Mouse (Mus musculus): Measurements from ENCODE around the gene Mob3a.
A peak's percentile ranks its signal among the peaks of the same experiment; 100 is the strongest.

Gene Mob3a

DNA sequence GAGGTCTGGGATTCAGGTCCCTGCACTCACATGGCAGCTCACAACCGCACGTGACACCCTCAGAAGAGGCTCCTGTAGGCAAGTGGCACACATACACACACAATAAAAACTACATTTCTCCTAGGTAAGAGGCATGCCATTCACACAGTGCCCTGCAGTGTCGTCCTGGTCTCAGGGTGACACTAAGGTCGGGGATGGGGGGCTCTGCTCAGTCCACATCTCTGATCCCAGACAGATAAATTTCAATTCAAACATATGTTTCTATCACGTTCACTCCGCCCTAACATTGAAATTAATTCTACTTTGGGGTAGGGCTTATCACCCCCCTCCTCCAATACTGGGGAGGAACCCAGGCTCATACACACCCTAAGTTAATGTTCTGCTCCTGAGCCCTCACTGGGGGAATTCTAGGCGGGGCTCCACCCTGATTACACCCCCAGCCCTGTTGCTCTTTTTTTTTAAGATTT is 1.7 kb downstream of the Mob3a start:
- DNase-seq (ENCODE audit: low spot score) = no peak

DNA sequence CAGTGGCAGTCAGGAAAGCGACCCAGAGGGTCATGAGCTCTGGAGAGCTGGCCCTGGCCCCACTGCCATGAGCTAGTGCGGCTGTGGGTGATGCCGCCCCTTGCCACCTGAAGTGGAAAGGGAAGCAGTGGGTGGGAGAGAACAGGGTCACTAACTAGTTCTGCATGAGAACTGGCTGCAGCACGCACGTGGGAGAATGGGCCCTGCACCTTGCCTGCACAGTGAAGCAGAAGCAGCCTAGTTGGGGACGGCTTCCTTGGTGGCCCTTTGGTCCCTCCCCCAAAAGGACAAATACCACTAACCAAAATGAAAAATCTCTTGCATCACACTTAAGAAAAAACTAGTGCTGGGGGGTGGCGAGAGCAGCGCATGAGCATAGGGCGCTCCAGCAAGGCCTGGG is 3.2 kb downstream of the Mob3a start:
- DNase-seq (ENCODE audit: low spot score) = no peak

DNA sequence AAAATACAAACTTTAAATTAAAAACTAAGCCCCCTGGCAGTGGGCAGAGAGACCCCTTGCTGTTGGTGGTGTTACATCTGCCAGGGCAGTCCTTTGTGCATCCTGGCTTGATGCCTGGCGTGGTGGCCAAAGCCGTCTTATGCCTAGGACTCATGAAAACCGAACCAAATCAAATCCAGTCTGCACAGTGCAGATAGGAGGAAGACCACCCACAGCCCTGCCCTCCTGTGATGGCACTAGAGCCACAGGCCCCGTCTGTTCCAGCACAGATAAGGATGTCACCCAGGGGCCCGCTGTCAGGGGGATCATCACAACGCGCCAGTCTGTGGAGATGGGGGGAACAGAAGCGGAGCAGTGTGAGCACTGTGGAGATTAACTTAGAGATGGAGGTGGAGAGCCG is 4.0 kb downstream of the Mob3a start:
- DNase-seq (ENCODE audit: low spot score) = no peak

DNA sequence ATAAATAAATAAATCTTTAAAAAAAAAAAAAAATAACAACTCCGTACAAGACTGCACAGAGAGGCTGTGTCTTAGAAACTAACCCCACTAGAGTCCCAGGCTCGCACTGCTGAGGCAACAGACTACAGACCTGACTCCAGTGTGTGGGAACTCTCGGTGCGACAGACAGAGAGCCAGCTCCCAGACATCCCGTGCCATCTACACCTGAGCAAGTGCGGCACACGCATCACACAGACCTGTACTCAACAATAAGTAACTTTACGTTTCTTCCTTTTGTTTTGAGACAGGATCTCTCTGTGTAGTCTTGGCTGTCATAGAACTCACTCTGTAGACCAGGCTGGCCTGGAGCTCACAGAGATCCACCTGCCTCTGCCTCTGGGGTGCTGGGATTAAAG is 4.4 kb downstream of the Mob3a start:
- DNase-seq (ENCODE audit: low spot score) = no peak

DNA sequence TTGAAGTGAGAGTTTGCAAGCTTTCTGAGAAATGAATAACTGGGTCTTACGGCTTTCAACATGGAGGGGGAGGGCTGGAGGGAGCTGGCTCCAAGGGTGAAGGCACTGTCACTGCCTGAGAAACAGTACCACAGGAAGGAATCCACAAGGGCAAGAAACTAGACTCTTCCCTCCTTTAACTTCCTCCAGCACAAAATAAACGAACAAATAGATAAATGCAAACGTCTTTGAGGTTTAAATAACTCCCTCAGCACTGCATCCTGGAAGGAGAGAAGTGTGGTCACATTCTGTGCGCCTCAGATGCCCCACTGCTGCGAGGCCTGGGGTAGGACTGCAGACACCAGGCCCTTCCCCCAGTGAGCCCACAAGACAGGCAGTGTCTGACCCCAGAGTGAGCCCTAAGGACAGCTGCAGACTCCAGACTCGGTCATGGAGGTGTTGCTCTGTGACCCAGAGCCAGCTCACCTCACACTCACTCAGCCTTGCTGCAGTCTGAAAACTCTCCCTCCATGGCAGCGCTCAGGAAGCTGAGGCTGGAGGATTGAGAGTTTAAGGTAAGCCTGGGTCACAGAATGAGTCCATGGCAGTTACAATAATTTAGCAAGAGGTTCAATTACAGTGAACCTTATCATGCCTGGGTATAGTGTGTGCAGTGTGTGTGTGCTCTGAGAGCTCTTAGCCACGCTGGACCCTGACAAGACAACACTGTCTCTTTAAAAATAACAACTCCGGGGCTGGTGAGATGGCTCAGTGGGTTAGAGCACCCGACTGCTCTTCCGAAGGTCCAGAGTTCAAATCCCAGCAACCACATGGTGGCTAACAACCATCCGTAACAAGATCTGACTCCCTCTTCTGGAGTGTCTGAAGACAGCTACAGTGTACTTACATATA is 5.0 kb downstream of the Mob3a start:
- DNase-seq (ENCODE audit: low spot score) = no peak

DNA sequence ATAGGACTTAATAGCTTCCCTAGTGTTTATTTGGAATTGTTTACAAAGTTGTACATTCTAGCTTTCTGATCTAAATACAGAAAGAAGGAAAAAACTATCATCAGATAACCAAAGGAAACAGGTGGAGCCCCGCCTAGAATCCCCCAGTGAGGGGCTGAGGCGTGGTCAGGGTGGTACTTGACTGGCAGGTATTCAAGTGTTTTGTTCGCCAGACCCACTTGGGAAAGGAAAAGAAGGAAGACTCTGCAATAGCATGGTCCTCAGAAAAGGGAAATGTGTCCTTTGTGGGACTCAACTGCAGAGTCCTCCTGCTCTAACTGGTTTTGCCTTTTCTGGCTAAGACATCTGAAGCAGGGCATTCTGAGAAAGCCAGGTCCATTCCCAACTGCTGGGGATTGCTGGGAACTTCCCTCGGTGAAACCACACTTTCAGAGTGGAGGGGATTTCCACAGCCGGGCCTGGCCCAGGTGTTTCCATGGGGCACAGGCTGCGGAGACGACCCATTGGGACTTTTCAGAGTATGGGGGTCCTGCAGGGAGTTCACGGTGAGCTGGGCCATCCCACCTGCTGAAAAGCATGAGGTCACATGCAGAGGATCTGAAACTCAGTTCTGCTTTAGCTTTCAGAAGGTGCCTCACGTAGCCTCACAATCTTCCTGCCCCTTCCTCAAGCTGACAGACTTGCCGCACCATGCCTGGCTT is 5.8 kb downstream of the Mob3a start:
- no peak for DNase-seq (ENCODE audit: low spot score)

DNA sequence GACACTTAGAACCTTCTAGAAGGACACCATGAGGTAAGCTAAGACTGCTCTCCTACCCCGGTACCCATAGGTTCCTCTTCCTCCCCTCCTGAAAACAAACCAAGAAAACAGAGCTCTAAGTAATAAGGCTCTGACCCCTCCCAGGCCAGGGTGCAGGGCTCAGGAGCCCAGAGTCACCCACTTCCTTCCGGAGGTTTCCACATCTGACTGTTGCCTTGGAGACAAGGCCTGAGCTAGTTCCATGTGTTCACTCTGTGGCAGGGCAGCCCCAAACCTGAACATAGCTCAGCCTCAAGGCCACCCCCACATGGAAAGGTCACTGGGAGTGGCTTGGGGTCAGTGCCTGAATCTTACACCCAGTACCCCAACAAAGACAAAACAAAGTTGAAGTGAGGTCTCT is 6.6 kb downstream of the Mob3a start:
- no peak for DNase-seq (ENCODE audit: low spot score)

DNA sequence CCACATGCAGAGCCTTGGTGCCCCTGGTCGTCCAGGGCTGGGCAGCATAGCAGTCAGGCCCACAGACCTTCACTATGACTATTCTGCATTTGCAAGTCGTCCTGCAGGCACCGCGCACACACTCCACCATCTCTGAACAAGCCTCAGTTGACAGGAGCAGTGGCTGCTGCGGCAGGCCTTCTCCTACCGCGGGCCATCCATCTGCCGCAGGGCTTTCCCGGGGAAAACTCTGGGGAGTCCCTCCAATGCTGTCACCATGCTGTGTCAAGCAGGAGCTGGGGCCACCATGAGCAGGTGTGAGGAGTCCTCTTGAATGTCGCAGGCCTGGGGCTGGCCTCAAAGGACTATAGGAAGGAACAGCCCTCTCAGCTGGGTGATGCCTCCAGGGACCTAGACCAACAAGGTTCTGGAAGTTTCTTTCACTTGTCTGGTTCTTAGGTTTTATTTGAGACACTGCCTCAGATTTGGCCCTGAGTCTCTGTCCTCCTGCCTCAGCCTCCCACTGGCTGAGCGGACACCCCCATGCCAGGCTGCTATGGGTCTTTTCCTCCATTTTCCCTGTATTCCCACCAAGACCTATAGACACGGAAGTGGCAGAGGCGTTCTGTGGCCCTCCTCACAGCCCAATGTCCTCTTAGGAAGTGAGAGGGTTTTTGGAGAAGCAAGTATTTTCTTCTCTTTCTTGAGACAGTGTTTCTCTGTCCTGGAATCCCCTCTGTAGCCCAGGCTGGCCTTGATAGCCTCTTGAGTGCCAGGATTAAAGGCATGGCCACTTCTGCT is 7.4 kb downstream of the Mob3a start:
- no peak for DNase-seq (ENCODE audit: low spot score)

DNA sequence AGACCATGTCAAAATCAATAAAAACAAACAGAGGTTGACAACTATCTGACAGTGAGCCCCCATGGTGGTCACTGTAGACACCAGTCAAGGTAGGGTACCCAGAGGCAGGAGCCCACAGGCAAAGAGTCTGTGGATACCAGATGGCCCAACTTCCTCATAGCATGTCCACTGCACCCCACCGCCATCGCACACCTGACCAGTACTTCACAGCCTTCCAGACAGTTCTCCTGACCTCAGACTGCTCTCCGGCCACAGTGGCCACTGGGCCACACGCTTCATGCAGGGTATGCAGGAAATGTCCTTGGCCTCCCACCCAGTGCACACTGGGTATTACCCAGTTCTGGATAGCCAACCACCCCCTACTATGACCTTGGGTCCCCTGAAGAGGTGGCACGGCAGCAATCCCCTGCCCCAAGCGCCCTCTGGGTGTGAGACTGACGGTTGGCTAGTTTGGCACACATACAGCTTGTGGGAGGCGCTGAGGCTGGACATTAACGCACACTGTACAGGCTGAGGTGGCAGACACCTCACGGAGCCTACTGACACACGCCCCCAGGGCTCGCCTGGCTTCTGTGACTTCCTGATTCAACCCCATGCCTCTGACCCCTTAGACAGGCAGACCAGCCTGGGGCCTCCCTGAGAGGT is 8.3 kb downstream of the Mob3a start:
- no peak for DNase-seq (ENCODE audit: low spot score)

DNA sequence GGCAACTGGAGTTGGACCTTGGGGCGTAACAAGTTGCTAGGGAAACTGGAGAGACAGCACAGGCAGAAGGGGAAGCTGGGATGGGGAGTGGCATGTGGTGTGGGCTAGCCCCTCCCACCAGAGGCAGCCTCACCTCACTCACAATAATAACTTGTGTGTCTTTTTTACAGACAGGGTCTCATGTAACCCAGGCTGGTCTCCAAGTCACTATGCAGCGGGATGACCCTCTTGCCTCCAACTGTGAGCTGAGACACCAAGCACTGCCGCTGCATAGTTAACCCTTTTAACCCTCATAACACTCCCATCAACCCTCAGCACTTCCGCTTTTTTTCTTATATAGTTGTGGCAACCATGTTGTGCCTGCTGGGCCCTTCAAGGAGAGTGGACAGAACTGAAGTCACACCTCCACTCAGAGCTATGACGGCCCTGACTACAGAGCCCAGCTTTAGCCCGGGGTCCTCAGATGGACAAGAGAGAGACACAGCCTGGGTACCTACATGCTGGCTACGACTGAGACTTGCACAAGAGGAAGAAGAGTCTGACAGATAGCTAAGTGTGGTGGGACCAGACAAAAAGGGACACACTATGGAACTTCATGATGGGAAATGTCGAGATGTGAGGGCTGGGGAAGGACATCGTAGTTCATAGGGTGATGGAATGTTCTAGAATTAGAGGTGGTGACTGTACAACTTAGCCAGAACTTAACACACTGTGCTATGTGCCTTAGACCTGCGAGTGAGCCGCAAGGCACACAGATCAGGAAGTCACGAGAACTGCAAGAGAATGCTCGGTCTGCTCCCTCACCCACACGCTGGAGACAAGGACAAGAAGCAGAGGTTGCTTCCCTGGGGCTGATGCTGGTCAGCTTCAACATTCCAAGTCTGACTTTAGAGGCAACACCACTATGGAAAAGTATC is 9.3 kb downstream of the Mob3a start:
- no peak for DNase-seq (ENCODE audit: low spot score)

DNA sequence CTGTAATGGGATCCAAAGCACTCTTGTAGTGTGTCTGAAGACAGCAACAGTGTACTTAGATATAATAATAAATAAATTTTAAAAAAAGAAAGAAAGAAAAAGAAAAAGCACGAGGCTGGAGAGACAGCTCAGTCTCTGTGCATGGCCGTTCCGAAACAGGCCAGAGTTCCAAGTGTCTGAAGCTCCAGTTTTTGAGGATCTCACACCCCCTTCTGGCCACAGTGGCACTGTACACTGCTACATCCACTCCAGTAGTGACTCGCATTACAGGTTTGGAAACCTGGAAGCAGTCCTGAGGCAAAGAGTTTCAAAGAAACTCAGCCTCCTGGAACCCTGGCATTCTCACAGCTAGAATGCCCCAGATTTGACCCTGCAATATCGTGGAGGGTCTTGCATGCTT is 13.9 kb downstream of the Mob3a start:
- peak; percentile 75 for DNase-seq (ENCODE audit: low spot score)

DNA sequence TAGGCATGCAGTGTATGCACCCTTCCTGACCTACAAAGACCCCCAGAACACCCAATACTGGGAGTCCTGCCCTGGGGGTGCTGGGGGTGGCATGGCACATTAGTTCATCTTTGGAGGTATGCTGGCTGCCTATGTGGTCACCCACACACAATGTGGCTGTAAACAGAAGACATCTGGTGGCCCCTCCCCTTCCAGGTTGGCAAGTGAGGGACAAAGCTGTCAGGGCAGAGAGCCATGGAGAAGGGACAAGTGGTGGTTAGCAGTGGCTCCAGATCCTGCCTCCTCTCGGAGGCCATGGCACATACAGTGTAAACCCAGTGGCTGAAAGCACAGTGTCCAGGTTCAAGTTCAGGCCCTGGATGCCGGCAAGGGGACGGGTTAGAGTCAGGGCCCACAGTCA is 15.2 kb downstream of the Mob3a start:
- DNase-seq (ENCODE audit: low spot score) = no peak

DNA sequence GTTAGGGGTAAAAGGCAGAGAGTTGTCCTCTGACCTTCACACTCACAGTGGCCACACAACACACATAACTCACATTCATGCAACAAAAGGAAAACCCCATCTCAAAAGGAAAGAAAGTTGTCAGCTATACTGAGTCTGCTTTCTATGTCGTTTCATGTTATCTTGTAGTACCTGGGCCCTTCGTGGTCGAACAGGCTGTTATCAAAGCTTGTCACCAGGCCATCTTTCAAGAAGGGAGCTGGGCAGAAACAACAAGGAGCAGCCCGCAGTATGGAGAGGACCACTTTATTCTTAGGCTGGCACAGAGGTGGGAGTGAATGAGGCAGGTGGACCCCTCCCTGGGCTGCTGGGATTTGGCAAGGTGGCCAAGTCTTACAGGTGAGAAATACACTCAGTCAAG is 16.8 kb downstream of the Mob3a start:
- no peak for DNase-seq (ENCODE audit: low spot score)

DNA sequence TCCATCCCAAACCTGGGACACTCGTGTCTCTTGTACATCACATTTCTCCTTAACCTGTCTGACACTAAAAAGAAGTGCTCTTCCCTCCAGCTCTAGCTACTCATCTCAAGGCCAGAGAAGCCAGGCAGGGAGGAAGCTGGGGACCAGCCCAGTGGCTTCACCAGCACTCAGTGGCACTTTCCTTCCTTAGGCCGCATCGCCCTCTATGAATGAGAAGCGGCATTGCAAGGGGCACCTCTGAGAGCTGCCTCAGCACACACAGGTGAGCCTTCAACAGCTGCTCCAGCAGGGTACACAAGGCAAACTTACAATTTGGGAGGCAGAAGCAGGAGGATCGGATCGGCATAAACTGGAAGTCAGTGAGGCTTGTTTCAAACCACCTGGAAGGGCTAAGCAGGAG is 17.6 kb downstream of the Mob3a start:
- peak; percentile 69 for DNase-seq (ENCODE audit: low spot score)

DNA sequence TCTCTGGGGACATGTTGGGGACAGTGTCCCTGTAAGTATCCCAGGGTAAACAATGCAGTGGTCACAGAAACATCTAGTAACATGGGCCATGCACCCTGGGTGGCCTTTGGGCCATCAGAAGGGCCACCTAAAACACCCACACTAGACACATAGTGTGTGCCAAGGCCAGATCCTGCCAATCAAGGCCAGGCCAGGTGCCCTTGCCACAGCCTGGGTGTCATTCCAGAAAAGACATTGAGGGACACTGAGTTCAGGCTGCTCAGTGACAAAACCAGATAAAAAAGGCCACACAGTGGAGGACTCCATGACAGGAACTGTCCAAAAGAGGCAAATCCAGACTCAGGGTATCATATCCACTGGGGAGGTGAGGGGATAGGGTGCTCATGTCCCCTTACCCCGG is 18.1 kb downstream of the Mob3a start:
- no peak for DNase-seq (ENCODE audit: low spot score)

DNA sequence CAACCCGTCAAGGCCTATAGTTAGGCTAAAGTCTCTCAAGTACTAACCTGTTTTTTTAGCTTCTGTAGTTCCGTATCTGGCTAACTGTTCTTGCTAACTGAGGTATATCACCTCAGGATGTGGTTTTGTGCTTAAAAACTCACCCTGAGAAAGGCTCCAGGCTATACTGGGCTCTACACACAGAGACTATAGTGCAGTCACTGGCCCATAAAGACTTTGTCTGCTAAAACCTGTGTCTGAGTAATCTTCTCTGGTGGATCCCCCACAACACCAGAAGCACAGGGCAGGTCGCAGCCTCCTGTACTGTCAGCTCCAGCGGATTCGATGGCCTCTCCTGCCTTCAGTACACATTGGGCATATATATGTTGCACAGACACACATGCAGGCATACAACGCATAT is 19.8 kb downstream of the Mob3a start:
- DNase-seq (ENCODE audit: low spot score) = no peak

DNA sequence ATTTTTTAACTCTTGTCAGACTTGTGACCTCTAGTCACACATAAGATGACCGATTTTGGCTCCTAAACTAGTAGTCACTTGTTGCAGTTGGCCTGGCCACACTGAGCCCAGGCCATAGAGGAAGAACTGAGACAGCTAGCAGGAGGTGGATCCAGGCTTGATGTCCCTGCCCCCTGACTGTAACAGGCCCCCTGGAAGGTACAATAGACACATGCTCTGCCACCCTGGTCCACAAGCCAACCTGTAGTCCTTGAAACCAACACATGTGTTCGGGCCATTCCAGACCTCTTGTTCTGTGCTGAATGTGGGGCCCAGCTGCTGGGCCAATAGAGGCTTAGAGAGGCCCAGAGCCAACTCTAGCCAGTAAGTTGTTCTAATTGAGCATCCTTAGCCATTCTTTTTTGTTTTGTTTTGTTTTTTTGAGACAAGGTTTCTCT is 21.5 kb downstream of the Mob3a start:
- no peak for DNase-seq (ENCODE audit: low spot score)

DNA sequence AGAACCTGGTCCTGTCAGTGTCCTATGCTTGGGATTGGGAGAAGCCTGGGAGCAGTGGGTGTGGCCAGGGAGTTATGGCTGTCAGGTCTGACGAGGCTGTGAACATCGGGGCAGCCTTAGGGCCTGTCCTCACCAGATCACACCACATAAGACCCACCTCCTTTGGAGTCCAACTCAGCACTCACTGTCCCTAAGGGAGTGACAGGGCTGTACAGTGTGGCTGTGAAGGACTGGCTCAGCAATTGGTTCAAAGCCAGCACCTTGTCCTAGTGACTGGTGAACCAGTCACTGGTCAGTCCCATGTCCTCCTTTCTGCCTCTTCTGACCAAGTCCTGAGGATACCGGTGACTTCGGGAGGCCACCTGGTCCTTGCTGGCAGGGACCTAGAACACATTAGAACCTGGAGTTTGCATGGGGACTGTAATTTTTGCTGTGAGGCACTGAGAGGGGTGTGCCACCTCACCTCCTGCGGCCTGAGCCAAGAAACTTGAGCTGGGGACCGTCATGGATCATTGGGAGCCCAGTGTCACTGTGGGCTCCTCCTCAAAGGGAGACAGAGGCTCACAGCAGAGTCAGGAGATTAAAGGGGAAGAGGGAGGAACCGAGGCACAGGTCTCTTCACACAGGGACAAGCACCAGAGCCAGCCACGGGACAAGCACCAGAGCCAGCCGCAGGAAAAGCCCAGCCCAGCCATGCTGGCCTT is 22.1 kb downstream of the Mob3a start:
- no peak for DNase-seq (ENCODE audit: low spot score)

DNA sequence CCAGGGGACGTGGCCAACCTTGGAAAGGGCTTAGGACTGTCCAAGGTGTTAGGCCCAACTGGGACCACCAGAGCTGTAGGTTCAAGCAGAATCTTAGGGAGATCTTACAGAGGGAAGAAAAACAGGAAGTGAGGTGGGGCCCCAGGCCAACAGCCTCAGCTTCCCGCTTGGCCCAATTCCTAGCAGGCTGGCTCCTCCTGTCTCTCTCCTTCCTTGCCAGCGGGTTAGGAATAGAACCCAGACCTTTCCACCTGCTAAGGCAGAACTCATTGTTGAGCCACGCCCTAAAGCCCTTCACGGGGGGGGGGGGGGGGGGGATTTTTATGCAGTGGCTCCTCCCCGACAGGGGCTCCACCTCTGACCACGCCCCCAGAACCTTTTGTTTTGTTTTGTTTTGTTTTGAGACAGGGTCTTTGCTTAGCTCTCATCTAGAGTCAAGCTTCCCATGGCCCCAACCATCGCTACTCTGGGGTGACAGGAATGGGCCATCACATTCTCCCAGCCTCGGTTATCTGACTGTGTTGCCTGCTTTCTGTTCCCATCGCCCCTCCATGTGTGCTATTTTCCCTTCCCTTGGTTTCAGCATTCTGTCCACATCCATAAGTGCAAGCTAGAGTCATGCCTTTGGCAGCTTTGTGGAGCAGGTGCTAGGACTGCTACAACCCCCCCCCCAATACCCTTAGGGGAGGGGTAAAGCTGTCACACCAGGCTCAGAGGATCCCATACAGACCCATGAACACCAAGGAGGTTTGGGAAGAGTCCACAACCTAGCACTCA is 23.0 kb downstream of the Mob3a start:
- no peak for DNase-seq (ENCODE audit: low spot score)

Measured in retina, embryonic 14.5 days (tissue).